18 mouse cellular contexts compared by ENCODE assay signal in genomic region chr12:70615123-70615522, GRCm38 (mm10).
DNase-seq lines count a peak whose midpoint lies in the region; ATAC-seq and TF ChIP-seq lines count a peak whose summit lies in the region.
"Had no signal": no experiment of that assay in that cellular context is flagged by ENCODE, and none has a peak within 500 bp of the region (broad histone marks: within the 10 kb centered on the region; RNA-seq: fewer than 3 reads in every experiment).

No protein-coding gene starts in this region.

- no peak for TF ChIP-seq POLR2A in myocyte (IDR thresholded peaks at IDR 0.05; ENCODE audit: insufficient read length, low read depth)

- no peaks in the 10 kb centered on the region for H3K79me2 ChIP-seq in myocyte (ENCODE audit: control insufficient read depth, insufficient read depth)

- WGBS in heart, postnatal 0 days, result 89% methylated on average over 9 of the region's 9 CpGs
- 87% methylated on average over 9 of the region's 9 CpGs for WGBS in heart, embryonic 10.5 days

- H3K4me2 ChIP-seq in heart, postnatal 0 days (ENCODE audit: low read depth, low read length), result no peak overlapping the region
- H3K4me2 ChIP-seq in myocyte (ENCODE audit: low read depth), result peak overlapping the region; percentile 62
- H3K4me2 ChIP-seq: forebrain, embryonic 15.5 days; hindbrain, embryonic 15.5 days had no signal

- no peak for TF ChIP-seq CTCF in heart, postnatal 0 days (IDR thresholded peaks at IDR 0.05; ENCODE audit: low read depth)

- no peaks in the 10 kb centered on the region for H3K36me3 ChIP-seq in heart, postnatal 0 days (replicated peaks; ENCODE audit: control insufficient read depth, insufficient read depth, low read length)
- H3K36me3 ChIP-seq in heart, embryonic 10.5 days, result no peaks in the 10 kb centered on the region
- H3K36me3 ChIP-seq in myocyte (ENCODE audit: control insufficient read depth, insufficient read depth), result no peaks in the 10 kb centered on the region
- H3K36me3 ChIP-seq: embryonic facial prominence, embryonic 10.5 days; forebrain, embryonic 10.5 days; forebrain, embryonic 15.5 days; hindbrain, embryonic 15.5 days had no signal

- H3K9ac ChIP-seq in heart, postnatal 0 days (replicated peaks; ENCODE audit: low read depth, low read length), result no peak overlapping the region
- H3K9ac ChIP-seq: forebrain, embryonic 15.5 days; hindbrain, embryonic 15.5 days had no signal

- H3K9me3 ChIP-seq in heart, postnatal 0 days (replicated peaks; ENCODE audit: control insufficient read depth, low read length), result no peaks in the 10 kb centered on the region
- no peaks in the 10 kb centered on the region for H3K9me3 ChIP-seq in heart, embryonic 10.5 days
- H3K9me3 ChIP-seq: embryonic facial prominence, embryonic 10.5 days; forebrain, embryonic 10.5 days; forebrain, embryonic 15.5 days; hindbrain, embryonic 15.5 days had no signal

- H3K4me3 ChIP-seq in heart, postnatal 0 days (ENCODE audit: low read depth, low read length), result no peak overlapping the region
- no peak overlapping the region for H3K4me3 ChIP-seq in heart, embryonic 10.5 days
- H3K4me3 ChIP-seq in myocyte, result no peak overlapping the region
- H3K4me3 ChIP-seq: embryonic facial prominence, embryonic 10.5 days; erythroblast, embryonic 14.5 days; forebrain, embryonic 10.5 days; forebrain, embryonic 15.5 days; hindbrain, embryonic 15.5 days had no signal

- no peak for DNase-seq in heart, postnatal 0 days (ENCODE audit: low spot score)
- no peak for DNase-seq in heart, embryonic 10.5 days (ENCODE audit: low spot score)
- DNase-seq in 3134 (ENCODE audit: extremely low read depth, insufficient read length, low spot score) (peak; percentile 37), 3T3-L1 (ENCODE audit: low read depth, low spot score) (peak; percentile 57)
- no peak for DNase-seq in layer of hippocampus, adult 8-10 months (ENCODE audit: low spot score in 2 of 2)
- no peak for DNase-seq in B cell, adult 2 months
- DNase-seq: adrenal gland, adult 2 months; adrenal gland, postnatal 25 days; cerebellum, adult 2 months; cerebellum, postnatal 25 days; gastrocnemius, postnatal 10 days; kidney, adult 11 months had no signal

- no peak overlapping the region for H3ac ChIP-seq in myocyte (ENCODE audit: control insufficient read depth, insufficient read length)

- peak overlapping the region; percentile 37; the same call in 1 of the 2 replicates for H3K27ac ChIP-seq in heart, postnatal 0 days (ENCODE audit: low read depth)
- no peak overlapping the region for H3K27ac ChIP-seq in heart, embryonic 10.5 days
- H3K27ac ChIP-seq: embryonic facial prominence, embryonic 10.5 days; forebrain, embryonic 10.5 days; forebrain, embryonic 15.5 days; hindbrain, embryonic 15.5 days had no signal

- H3K4me1 ChIP-seq in heart, postnatal 0 days (ENCODE audit: control insufficient read depth, insufficient read depth), result peaks cover 18% of the 10 kb centered on the region; the same call in 1 of the 2 replicates
- H3K4me1 ChIP-seq in heart, embryonic 10.5 days, result peaks cover 20% of the 10 kb centered on the region
- H3K4me1 ChIP-seq: forebrain, embryonic 15.5 days; hindbrain, embryonic 15.5 days had no signal

- H3K27me3 ChIP-seq in heart, postnatal 0 days (ENCODE audit: control insufficient read depth, insufficient read depth, low read length), result no peaks in the 10 kb centered on the region
- H3K27me3 ChIP-seq in heart, embryonic 10.5 days (ENCODE audit: insufficient read depth, poor library complexity, severe bottlenecking), result no peaks in the 10 kb centered on the region
- no peaks in the 10 kb centered on the region for H3K27me3 ChIP-seq in myocyte (ENCODE audit: control insufficient read depth, insufficient read depth, insufficient read length)
- H3K27me3 ChIP-seq: forebrain, embryonic 15.5 days; hindbrain, embryonic 15.5 days had no signal

- TF ChIP-seq EP300 in heart, postnatal 0 days (IDR thresholded peaks at IDR 0.05; ENCODE audit: low read depth), result no peak

- ATAC-seq in heart, postnatal 0 days (ENCODE audit: insufficient read depth, low read depth), result no peak
- ATAC-seq: forebrain, embryonic 15.5 days had no signal

TF ChIP-seq in myocyte, 11 proteins besides CTCF, POLR2A, EP300 and RAD21:
- TF ChIP-seq USF1 (IDR thresholded peaks at IDR 0.05; ENCODE audit: low read depth) (no peak), TCF3 (IDR thresholded peaks at IDR 0.05; ENCODE audit: insufficient read length, low read depth) (peak; percentile 53), CEBPB (IDR thresholded peaks at IDR 0.05; ENCODE audit: insufficient read depth, poor library complexity, severe bottlenecking) (0 out of 2 replicates have a peak, but pooled peaks have one; percentile 23), MYOG (IDR thresholded peaks at IDR 0.05; ENCODE audit: control insufficient read depth in 1 of 3, insufficient read depth in 1 of 3, insufficient read length in 2 of 3, low read depth in 2 of 3) (peak in 1 of 3 experiments; percentile 72), MYOD1 (IDR thresholded peaks at IDR 0.05; ENCODE audit: control insufficient read depth in 1 of 3, insufficient read length in 2 of 3, low read depth in 2 of 3) (peak in 1 of 3 experiments; percentile 52)

Comparison
In these comparisons a context has a peak if more than half of its experiments do, and no peak if none do; other contexts are left out.
1. DNase-seq: peak in 3134 (single experiment) and 3T3-L1 (single experiment); none in heart, postnatal 0 days (single experiment), heart, embryonic 10.5 days (single experiment), layer of hippocampus, adult 8-10 months (0 of 2) and B cell, adult 2 months (0 of 2).